Mouse (Mus musculus) MEL (cell line): ENCODE results near the gene Ccsap.

ENCODE experiments used
- EP300 ChIP-seq, 2 experiments: IDR thresholded peaks; 2 replicates each; pipeline ENCODE4 v1.6.1; 2011; ENCODE audit warnings: improper control_type of control experiment in 2 of 2, low read length in 2 of 2, low read depth in 1 of 2, mild to moderate bottlenecking in 1 of 2
- GATA1 ChIP-seq: IDR thresholded peaks from 2 replicates; pipeline ENCODE4 v1.6.1; 2011; ENCODE audit warnings: low read depth, low read length, improper control_type of control experiment

DNA sequence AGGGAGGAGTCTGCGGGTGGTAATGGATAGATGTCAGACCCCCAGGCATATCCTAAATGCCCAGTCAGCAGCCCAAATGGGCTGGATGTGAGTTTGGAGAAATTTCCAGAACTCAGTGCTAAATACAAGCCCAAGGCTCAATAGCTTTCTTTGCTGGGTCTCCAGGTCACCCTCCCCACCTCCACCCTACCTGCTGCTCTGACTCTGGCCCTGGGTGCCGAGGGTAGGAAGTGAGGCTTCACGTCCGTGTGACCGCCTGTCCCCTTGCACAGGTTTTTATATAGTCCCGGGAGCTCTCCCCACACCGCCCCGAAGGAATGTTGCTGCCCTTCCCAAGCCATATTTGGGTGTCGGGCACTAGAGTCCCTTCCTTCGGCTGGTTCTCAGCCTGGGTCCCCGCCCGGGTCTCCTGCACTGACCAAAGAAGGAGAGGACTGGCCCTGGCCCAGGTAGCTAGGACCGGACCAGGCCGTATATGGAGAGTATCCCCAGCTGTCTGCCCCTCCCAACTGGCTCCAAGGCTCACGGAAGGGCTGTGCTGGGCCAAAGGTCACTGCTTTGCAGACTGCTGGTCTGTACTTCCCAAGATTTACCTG lies 34.6 kb upstream of the Ccsap start, which contains the start of gene Acta1:
- TF ChIP-seq GATA1 (no peak), EP300 (IDR thresholded peaks at IDR 0.05; ENCODE audit: low read depth in 1 of 2, low read length in 2 of 2) (no peak)
